Mouse (Mus musculus): ENCODE results near the gene Scarf1. TPM values are rescaled to one million over a fixed set of nuclear protein-coding genes. Genes with fewer than 3 reads are reported as not detected.

Gene Scarf1
- polyA plus RNA-seq, 1 experiment, result 33.5 TPM

GRCm38 (mm10) chr11:75568115-75568511 lies 54.8 kb downstream of the Scarf1 start:
- Histone ChIP-seq H3K4me1 (ENCODE audit: control insufficient read depth, insufficient read depth, low read length) (peaks cover 81% of the 10 kb centered on the region), H3K27ac (ENCODE audit: insufficient read depth, low read depth, low read length) (peak overlapping the region; percentile 96; the same call in 1 of the 2 replicates), H3K4me3 (ENCODE audit: insufficient read depth, low read length) (no peak overlapping the region)
- TF ChIP-seq CTCF (IDR thresholded peaks at IDR 0.05; ENCODE audit: low read depth, low read length), result no peak

- Histone ChIP-seq H3K4me1 (ENCODE audit: control insufficient read depth, insufficient read depth, low read length) (peaks cover 78% of the 10 kb centered on the region), H3K27ac (ENCODE audit: insufficient read depth, low read depth, low read length) (peak overlapping the region; percentile 96), H3K4me3 (ENCODE audit: insufficient read depth, low read length) (no peak overlapping the region)
- TF ChIP-seq POLR2A (IDR thresholded peaks at IDR 0.05; ENCODE audit: borderline replicate concordance, low read depth, low read length), result no peak
These were observed 55.6 kb downstream of the Scarf1 start for GRCm38 (mm10) chr11:75568962-75569361.

- Histone ChIP-seq H3K27ac (ENCODE audit: insufficient read depth, low read depth, low read length) (peak overlapping the region; percentile 96), H3K4me3 (ENCODE audit: insufficient read depth, low read length) (peak overlapping the region; percentile 16; the same call in 1 of the 2 replicates), H3K4me1 (ENCODE audit: control insufficient read depth, insufficient read depth, low read length) (peaks cover 79% of the 10 kb centered on the region)
- TF ChIP-seq POLR2A (IDR thresholded peaks at IDR 0.05; ENCODE audit: borderline replicate concordance, low read depth, low read length), result no peak
- TF ChIP-seq CTCF (IDR thresholded peaks at IDR 0.05; ENCODE audit: low read depth, low read length), result no peak
These were observed 57.2 kb downstream of the Scarf1 start for GRCm38 (mm10) chr11:75570375-75571125.

GRCm38 (mm10) chr11:75571126-75571990 lies 58.0 kb downstream of the Scarf1 start:
- Histone ChIP-seq H3K4me3 (ENCODE audit: insufficient read depth, low read length) (peak overlapping the region; percentile 16), H3K4me1 (ENCODE audit: control insufficient read depth, insufficient read depth, low read length) (peaks cover 76% of the 10 kb centered on the region), H3K27ac (ENCODE audit: insufficient read depth, low read depth, low read length) (peak overlapping the region; percentile 96)
- TF ChIP-seq CTCF (IDR thresholded peaks at IDR 0.05; ENCODE audit: low read depth, low read length) (no peak), POLR2A (IDR thresholded peaks at IDR 0.05; ENCODE audit: borderline replicate concordance, low read depth, low read length) (peak; percentile 4; the same call in 1 of the 2 replicates)

GRCm38 (mm10) chr11:75572301-75572791 lies 59.0 kb downstream of the Scarf1 start:
- no peak for TF ChIP-seq CTCF (IDR thresholded peaks at IDR 0.05; ENCODE audit: low read depth, low read length)
- no peak for TF ChIP-seq POLR2A (IDR thresholded peaks at IDR 0.05; ENCODE audit: borderline replicate concordance, low read depth, low read length)
- H3K4me1 ChIP-seq (ENCODE audit: control insufficient read depth, insufficient read depth, low read length), result peaks cover 68% of the 10 kb centered on the region
- H3K27ac ChIP-seq (ENCODE audit: insufficient read depth, low read depth, low read length), result peak overlapping the region; percentile 96
- peak overlapping the region; percentile 28 for H3K4me3 ChIP-seq (ENCODE audit: insufficient read depth, low read length)

GRCm38 (mm10) chr11:75572854-75573650 lies 59.7 kb downstream of the Scarf1 start:
- Histone ChIP-seq H3K4me1 (ENCODE audit: control insufficient read depth, insufficient read depth, low read length) (peaks cover 62% of the 10 kb centered on the region), H3K4me3 (ENCODE audit: insufficient read depth, low read length) (peak overlapping the region; percentile 28), H3K27ac (ENCODE audit: insufficient read depth, low read depth, low read length) (peak overlapping the region; percentile 96)
- TF ChIP-seq CTCF (IDR thresholded peaks at IDR 0.05; ENCODE audit: low read depth, low read length), result peak; percentile 99
- no peak for TF ChIP-seq POLR2A (IDR thresholded peaks at IDR 0.05; ENCODE audit: borderline replicate concordance, low read depth, low read length)

GRCm38 (mm10) chr11:75574378-75575123 lies 61.2 kb downstream of the Scarf1 start:
- Histone ChIP-seq H3K4me3 (ENCODE audit: insufficient read depth, low read length) (no peak overlapping the region), H3K4me1 (ENCODE audit: control insufficient read depth, insufficient read depth, low read length) (peaks cover 55% of the 10 kb centered on the region), H3K27ac (ENCODE audit: insufficient read depth, low read depth, low read length) (peak overlapping the region; percentile 10; the same call in 1 of the 2 replicates)
- TF ChIP-seq CTCF (IDR thresholded peaks at IDR 0.05; ENCODE audit: low read depth, low read length), result no peak

GRCm38 (mm10) chr11:75575560-75576123 lies 62.3 kb downstream of the Scarf1 start:
- peaks cover 45% of the 10 kb centered on the region for H3K4me1 ChIP-seq (ENCODE audit: control insufficient read depth, insufficient read depth, low read length)
- TF ChIP-seq POLR2A (IDR thresholded peaks at IDR 0.05; ENCODE audit: borderline replicate concordance, low read depth, low read length) (no peak), CTCF (IDR thresholded peaks at IDR 0.05; ENCODE audit: low read depth, low read length) (no peak)

More at GRCm38 (mm10) chr11:75575560-75576123, 62.3 kb downstream of the Scarf1 start:
- Histone ChIP-seq H3K4me3 (ENCODE audit: insufficient read depth, low read length) (no peak overlapping the region), H3K27ac (ENCODE audit: insufficient read depth, low read depth, low read length) (no peak overlapping the region)

Other genes with a start within 250 kb of the Scarf1 start
- 43.2 and 48.2 TPM in 2 replicates for gene Rpa1, start 165.2 kb upstream of the Scarf1 start, polyA plus RNA-seq (2012; ENCODE audit: insufficient read depth, insufficient read length, missing spikeins)
- 3.3 and 4.9 TPM in 2 replicates for gene Smyd4, start 165.1 kb upstream of the Scarf1 start, polyA plus RNA-seq (2012; ENCODE audit: insufficient read depth, insufficient read length, missing spikeins)
- 8.6 and 9.9 TPM in 2 replicates for gene Serpinf1, start 90.8 kb upstream of the Scarf1 start, polyA plus RNA-seq (2012; ENCODE audit: insufficient read depth, insufficient read length, missing spikeins)
- not detected in 2 replicates for gene Serpinf2, start 73.9 kb upstream of the Scarf1 start, polyA plus RNA-seq (2012; ENCODE audit: insufficient read depth, insufficient read length, missing spikeins)
- gene Wdr81, start 58.8 kb upstream of the Scarf1 start, polyA plus RNA-seq (2012; ENCODE audit: insufficient read depth, insufficient read length, missing spikeins), result 41.1 and 46.6 TPM in 2 replicates
- 3.6 and 4.3 TPM in 2 replicates for gene Tlcd2, start 51.8 kb upstream of the Scarf1 start, polyA plus RNA-seq (2012; ENCODE audit: insufficient read depth, insufficient read length, missing spikeins)
- 51.0 and 65.7 TPM in 2 replicates for gene Prpf8, start 26.7 kb upstream of the Scarf1 start, polyA plus RNA-seq (2012; ENCODE audit: insufficient read depth, insufficient read length, missing spikeins)
- 12.8 and 15.9 TPM in 2 replicates for gene Rilp, start 3.4 kb upstream of the Scarf1 start, polyA plus RNA-seq (2012; ENCODE audit: insufficient read depth, insufficient read length, missing spikeins)
- gene Slc43a2, start 18.2 kb downstream of the Scarf1 start, polyA plus RNA-seq (2012; ENCODE audit: insufficient read depth, insufficient read length, missing spikeins), result 202 and 231 TPM in 2 replicates
- gene Pitpna, start 74.6 kb downstream of the Scarf1 start, polyA plus RNA-seq (2012; ENCODE audit: insufficient read depth, insufficient read length, missing spikeins), result 512 TPM in 2 replicates
- 85.4 and 101 TPM in 2 replicates for gene Inpp5k, start 117.4 kb downstream of the Scarf1 start, polyA plus RNA-seq (2012; ENCODE audit: insufficient read depth, insufficient read length, missing spikeins)
- gene Myo1c, start 137.0 kb downstream of the Scarf1 start, polyA plus RNA-seq (2012; ENCODE audit: insufficient read depth, insufficient read length, missing spikeins), result 77.3 and 90.4 TPM in 2 replicates
- gene Crk, start 165.7 kb downstream of the Scarf1 start, polyA plus RNA-seq (2012; ENCODE audit: insufficient read depth, insufficient read length, missing spikeins), result 67.0 and 70.3 TPM in 2 replicates
- gene Ywhae, start 219.3 kb downstream of the Scarf1 start, polyA plus RNA-seq (2012; ENCODE audit: insufficient read depth, insufficient read length, missing spikeins), result 337 and 382 TPM in 2 replicates

All from bone marrow macrophage, adult 2 months (primary cell).